Mouse (Mus musculus) limb, embryonic 10.5 days (tissue): ENCODE data around the gene Epha1. TPM values are rescaled to one million over a fixed set of nuclear protein-coding genes. Genes with fewer than 3 reads are reported as not detected.

Experiments
- DNase-seq: peaks from one replicate; pipeline ENCODE4 v3.0.0-alpha.2; 2017; ENCODE audit warnings: low spot score
- H3K27ac ChIP-seq: fragments of 300-500 bp; sonication (generic); 2 replicates; pipeline ENCODE4 v1.5.1; 2016; ENCODE audit warnings: mild to moderate bottlenecking
- H3K27me3 ChIP-seq: fragments of 300-500 bp; sonication (generic); 2 replicates; pipeline ENCODE4 v1.6.1; 2016; ENCODE audit warnings: low read depth, mild to moderate bottlenecking; ENCODE audit not compliant: poor library complexity, severe bottlenecking
- H3K36me3 ChIP-seq: fragments of 300-500 bp; sonication (generic); 2 replicates; pipeline ENCODE4 v1.6.1; 2016; ENCODE audit warnings: mild to moderate bottlenecking, moderate library complexity
- H3K4me1 ChIP-seq: fragments of 300-500 bp; sonication (generic); 2 replicates; pipeline ENCODE4 v1.6.1; 2016
- H3K4me3 ChIP-seq: fragments of 300-500 bp; sonication (generic); 2 replicates; pipeline ENCODE4 v1.5.1; 2016; ENCODE audit warnings: mild to moderate bottlenecking, moderate library complexity
- H3K9me3 ChIP-seq: fragments of 300-500 bp; sonication (generic); replicated peaks from 2 replicates; pipeline ENCODE4 v1.6.1; 2016; ENCODE audit warnings: mild to moderate bottlenecking
- WGBS: fragments of 180-500 bp; shearing (Covaris S2); methylation state at CpG from one replicate; pipeline ENCODE4 v1.1.7; 2016; 5-methylcytosine and 5-hydroxymethylcytosine counted together
- polyA plus RNA-seq: library from polyadenylated mRNA; unstranded; fragments of >200 nt; fragmentation: Nextera tagmentation; extraction: Ambion mirVana; gene quantifications from 2 replicates; pipeline ENCODE4 v1.2.1, GENCODE M21; 2016

Epha1 gene
- polyA plus RNA-seq, 1 experiment from 2014 or later: 7.7 TPM

DNA sequence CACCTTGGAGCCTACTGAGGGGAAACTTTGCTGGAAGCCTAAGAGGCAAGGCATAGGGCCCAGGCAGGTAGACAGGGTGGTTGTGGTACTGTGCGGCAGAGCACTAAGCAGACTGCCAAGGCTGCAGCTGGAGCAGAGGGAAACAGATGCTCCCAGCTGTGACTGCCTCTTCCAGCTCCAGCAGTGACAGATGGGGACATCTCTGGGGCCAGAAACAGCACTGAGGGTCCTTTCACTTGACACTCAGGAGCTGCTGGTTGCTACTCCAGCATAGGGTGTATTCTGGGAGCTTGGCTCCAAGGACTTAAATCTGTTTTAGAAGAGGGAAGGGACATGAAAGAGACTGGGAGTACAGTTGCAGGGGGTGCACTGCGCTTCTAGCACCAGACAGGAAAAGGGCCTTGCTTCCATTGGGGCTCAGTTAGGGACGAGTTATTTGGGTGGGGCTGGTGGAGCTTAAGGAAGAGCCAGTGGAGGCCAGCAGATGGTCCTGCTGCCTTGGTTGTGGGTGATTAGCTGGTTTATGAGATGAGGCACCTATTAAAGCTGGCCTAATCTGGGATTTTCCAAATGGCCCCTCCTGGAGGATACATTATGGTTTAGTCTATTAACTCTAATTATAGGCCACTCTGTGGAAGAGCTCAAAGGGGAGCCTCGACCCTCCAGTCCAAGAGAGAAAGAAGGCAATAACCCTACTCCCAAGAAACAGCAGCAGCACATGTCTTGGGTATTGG, 2.3 kb downstream of the Epha1 start:
- H3K4me3 ChIP-seq: no peak overlapping the region
- DNase-seq: no peak
- no peaks in the 10 kb centered on the region for H3K36me3 ChIP-seq
- H3K9me3 ChIP-seq: no peaks in the 10 kb centered on the region
- no peak overlapping the region for H3K27ac ChIP-seq
- H3K4me1 ChIP-seq: peaks cover 46% of the 10 kb centered on the region
- no peaks in the 10 kb centered on the region; the same call in 1 of the 2 replicates for H3K27me3 ChIP-seq
- 16% methylated on average over 4 of the region's 4 CpGs for WGBS

DNA sequence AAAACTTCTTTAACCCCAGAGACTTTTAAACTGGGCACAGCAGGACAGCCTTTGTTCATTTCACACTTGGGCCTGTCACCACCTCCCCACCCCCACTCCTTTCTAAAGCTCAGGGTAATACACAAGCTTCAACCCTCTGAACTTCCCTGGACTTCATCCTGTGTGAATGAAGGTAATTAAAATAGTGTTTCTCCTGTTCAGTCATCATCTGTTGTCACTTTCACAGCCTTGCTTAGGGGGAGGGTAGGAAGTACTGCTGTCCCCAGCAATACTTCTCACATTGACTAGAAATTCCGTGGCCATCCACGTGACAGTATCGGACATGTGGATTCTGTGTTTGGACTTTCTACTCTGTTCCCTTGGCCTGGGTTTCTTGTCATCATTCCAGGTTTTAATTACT, 3.2 kb downstream of the Epha1 start:
- Histone ChIP-seq H3K27me3 (no peaks in the 10 kb centered on the region; the same call in 1 of the 2 replicates), H3K4me1 (peaks cover 46% of the 10 kb centered on the region), H3K4me3 (no peak overlapping the region), H3K9me3 (no peaks in the 10 kb centered on the region), H3K36me3 (0 out of 2 replicates have a peak, but pooled peaks cover 1% of the 10 kb centered on the region), H3K27ac (no peak overlapping the region)
- WGBS: 10% methylated on average over 3 of the region's 3 CpGs
- peak; percentile 67 for DNase-seq

DNA sequence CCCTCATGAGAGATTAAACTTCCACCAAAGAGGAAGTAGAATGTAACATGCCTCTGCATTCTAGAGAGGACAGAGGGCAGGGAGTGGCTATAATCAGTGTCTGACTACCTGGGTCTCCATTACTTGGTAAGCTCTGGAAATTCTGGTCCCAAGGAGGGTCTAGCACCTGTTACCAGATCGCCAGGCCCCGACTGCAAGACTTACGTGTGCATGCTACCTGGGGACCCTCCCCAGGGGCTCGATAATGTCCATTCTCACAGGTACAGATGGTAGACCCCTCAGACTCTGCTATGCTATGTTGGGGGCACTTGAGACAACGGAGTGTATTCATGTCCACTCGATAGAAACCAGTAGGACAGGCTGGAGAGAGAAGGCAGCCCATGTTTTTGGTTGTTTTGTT, 7.9 kb downstream of the Epha1 start:
- 93% methylated on average over 6 of the region's 6 CpGs for WGBS
- Histone ChIP-seq H3K9me3 (no peaks in the 10 kb centered on the region), H3K4me1 (peaks cover 16% of the 10 kb centered on the region), H3K27ac (no peak overlapping the region), H3K36me3 (peaks cover 21% of the 10 kb centered on the region), H3K27me3 (no peaks in the 10 kb centered on the region), H3K4me3 (no peak overlapping the region)
- DNase-seq: no peak

DNA sequence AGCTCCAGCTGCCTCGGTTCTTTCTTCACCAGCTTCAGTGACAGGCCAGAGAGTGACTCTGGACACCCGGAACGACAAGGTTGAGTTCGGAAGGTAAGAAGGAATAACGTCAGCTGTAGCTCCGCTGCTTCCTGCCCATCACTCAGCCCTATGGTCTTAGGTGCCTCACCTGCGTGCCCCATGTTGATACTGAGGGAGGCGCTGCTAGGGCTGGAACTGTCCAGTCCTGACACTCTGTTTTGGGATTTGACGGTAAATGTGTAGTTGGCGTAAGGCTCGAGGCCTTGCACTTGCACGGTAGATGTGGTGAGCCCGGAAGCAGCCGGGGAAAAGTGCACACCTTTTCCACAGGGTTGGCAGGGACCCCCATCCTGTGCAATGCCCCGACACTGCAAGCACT, 8.5 kb downstream of the Epha1 start:
- Histone ChIP-seq H3K36me3 (peaks cover 28% of the 10 kb centered on the region), H3K4me3 (no peak overlapping the region), H3K4me1 (peaks cover 10% of the 10 kb centered on the region), H3K27ac (no peak overlapping the region), H3K9me3 (no peaks in the 10 kb centered on the region), H3K27me3 (no peaks in the 10 kb centered on the region)
- DNase-seq: no peak
- 92% methylated on average over 15 of the region's 15 CpGs for WGBS

GRCm38 (mm10) chr6:42364066-42364465, 9.0 kb downstream of the Epha1 start:
- peaks cover 33% of the 10 kb centered on the region for H3K36me3 ChIP-seq
- no peak for DNase-seq
- WGBS: 96% methylated on average over 4 of the region's 4 CpGs
- H3K27ac ChIP-seq: no peak overlapping the region
- no peaks in the 10 kb centered on the region for H3K9me3 ChIP-seq
- no peak overlapping the region for H3K4me3 ChIP-seq
- H3K27me3 ChIP-seq: no peaks in the 10 kb centered on the region
- H3K4me1 ChIP-seq: peaks cover 7% of the 10 kb centered on the region; the same call in 1 of the 2 replicates

DNA sequence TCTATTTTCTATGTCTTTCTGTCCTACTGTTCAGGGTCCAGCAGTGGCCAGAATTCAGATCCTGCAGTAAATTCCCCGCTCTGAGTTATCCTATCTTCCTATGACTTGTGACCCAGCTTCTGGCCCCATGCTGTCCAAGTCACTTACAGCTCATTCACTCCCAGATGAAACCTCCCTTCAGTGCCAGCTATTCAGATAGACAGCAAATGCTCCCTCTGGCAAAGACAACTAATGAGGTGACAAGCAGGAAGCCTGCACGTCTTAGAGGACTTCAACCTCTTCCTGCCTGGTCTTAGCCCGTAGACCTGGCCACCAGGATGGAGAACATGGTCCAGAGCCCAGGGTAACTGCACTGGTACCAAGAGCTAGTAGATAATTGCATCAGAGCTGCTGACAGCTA, 10.1 kb downstream of the Epha1 start:
- H3K4me1 ChIP-seq: peaks cover 8% of the 10 kb centered on the region; the same call in 1 of the 2 replicates
- no peaks in the 10 kb centered on the region for H3K9me3 ChIP-seq
- peaks cover 44% of the 10 kb centered on the region for H3K36me3 ChIP-seq
- WGBS: 59% methylated on average over 3 of the region's 3 CpGs
- H3K4me3 ChIP-seq: no peak overlapping the region
- no peak for DNase-seq
- H3K27ac ChIP-seq: no peak overlapping the region
- no peaks in the 10 kb centered on the region for H3K27me3 ChIP-seq

- Histone ChIP-seq H3K4me1 (peaks cover 13% of the 10 kb centered on the region; the same call in 1 of the 2 replicates), H3K27me3 (no peaks in the 10 kb centered on the region), H3K27ac (no peak overlapping the region), H3K9me3 (no peaks in the 10 kb centered on the region), H3K4me3 (no peak overlapping the region), H3K36me3 (peaks cover 49% of the 10 kb centered on the region)
- 92% methylated on average over 1 of the region's 1 CpGs for WGBS
- no peak for DNase-seq
Observed at GRCm38 (mm10) chr6:42362497-42362896, 10.6 kb downstream of the Epha1 start.

GRCm38 (mm10) chr6:42362074-42362473, 11.0 kb downstream of the Epha1 start:
- H3K27ac ChIP-seq: no peak overlapping the region
- no peaks in the 10 kb centered on the region for H3K27me3 ChIP-seq
- H3K4me1 ChIP-seq: peaks cover 15% of the 10 kb centered on the region; the same call in 1 of the 2 replicates
- DNase-seq: no peak
- 81% methylated on average over 1 of the region's 1 CpGs for WGBS
- H3K4me3 ChIP-seq: no peak overlapping the region
- no peaks in the 10 kb centered on the region for H3K9me3 ChIP-seq
- peaks cover 53% of the 10 kb centered on the region for H3K36me3 ChIP-seq

GRCm38 (mm10) chr6:42361041-42361895, 11.8 kb downstream of the Epha1 start:
- Histone ChIP-seq H3K4me3 (no peak overlapping the region), H3K27me3 (no peaks in the 10 kb centered on the region), H3K27ac (no peak overlapping the region), H3K4me1 (peaks cover 15% of the 10 kb centered on the region; the same call in 1 of the 2 replicates), H3K9me3 (no peaks in the 10 kb centered on the region), H3K36me3 (peaks cover 61% of the 10 kb centered on the region)
- no peak for DNase-seq
- 92% methylated on average over 13 of the region's 13 CpGs for WGBS

DNA sequence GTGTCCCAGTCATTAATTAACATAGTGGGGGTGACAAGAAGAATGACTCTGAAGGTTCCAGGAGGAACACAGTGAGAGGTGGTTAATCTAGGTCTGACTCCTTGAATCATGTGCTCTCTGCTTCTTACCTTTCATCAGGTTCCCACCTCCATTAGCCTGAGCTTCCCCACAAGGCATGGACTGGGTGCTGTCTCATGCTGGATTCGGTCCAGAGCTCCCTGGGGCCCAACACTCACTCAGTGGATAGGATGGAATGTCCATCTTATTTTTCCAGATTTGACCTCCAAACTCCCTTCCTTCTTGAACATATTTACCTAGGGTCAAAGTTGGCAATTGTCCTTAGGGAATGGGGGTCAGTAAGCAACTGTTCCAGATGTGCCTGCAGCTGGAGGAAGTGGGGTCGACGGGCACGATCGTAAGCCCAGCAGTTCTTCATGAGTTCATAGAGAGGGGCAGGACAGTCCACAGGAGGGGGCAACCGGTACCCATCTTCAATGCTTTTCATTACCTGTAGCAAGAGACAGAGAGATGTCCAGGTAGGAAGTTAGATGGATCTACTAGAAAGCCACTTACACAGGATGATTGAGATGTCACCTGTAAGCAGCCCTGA, 12.7 kb downstream of the Epha1 start:
- H3K27ac ChIP-seq: no peak overlapping the region
- WGBS: 91% methylated on average over 6 of the region's 6 CpGs
- no peaks in the 10 kb centered on the region for H3K27me3 ChIP-seq
- no peak for DNase-seq
- peaks cover 70% of the 10 kb centered on the region for H3K36me3 ChIP-seq
- H3K4me1 ChIP-seq: peaks cover 15% of the 10 kb centered on the region; the same call in 1 of the 2 replicates
- no peaks in the 10 kb centered on the region for H3K9me3 ChIP-seq
- no peak overlapping the region for H3K4me3 ChIP-seq

DNA sequence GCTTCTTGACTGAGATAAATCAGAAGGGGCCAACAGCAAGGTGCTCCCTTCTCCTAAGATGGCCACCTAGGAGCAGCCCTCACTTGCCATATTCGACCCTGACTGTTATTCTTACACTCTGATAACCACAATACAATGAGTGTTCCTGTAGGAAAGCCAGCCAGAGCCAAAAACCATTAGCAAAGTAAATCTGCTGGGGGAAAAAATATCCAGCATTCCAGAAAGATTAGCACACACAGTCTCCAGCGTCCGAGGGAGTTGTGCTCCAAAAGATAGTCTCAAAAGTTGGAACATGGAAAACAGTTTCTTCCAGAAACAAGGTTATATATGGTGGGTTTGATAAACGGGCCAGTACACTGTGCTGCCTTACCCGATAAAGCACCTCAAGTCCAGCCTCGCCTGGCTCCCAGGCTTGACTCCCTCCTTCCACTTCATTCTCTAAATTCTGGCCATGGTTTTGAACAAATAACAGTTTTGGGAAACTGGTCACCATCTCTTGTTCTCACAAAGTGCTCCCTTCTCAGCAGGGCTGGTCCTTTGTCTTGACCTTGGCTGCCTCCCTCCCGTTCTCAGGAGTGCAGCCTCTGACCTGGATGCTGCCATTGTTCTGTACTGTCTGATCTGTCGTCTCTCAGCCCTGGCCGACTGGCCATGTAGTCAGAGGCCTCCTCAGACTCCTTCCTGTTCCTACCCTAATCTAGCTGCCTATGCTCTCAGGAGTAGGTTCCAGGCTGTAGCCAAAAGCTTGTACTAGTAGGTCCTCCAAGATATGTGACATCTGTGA, 13.5 kb downstream of the Epha1 start:
- H3K4me3 ChIP-seq: no peak overlapping the region
- peaks cover 74% of the 10 kb centered on the region for H3K36me3 ChIP-seq
- H3K27me3 ChIP-seq: no peaks in the 10 kb centered on the region
- no peaks in the 10 kb centered on the region for H3K9me3 ChIP-seq
- no peak for DNase-seq
- no peak overlapping the region for H3K27ac ChIP-seq
- peaks cover 15% of the 10 kb centered on the region; the same call in 1 of the 2 replicates for H3K4me1 ChIP-seq
- WGBS: 86% methylated on average over 9 of the region's 9 CpGs

- peaks cover 21% of the 10 kb centered on the region for H3K4me1 ChIP-seq
- H3K4me3 ChIP-seq: no peak overlapping the region
- H3K27ac ChIP-seq: no peak overlapping the region
- WGBS: 92% methylated on average over 12 of the region's 12 CpGs
- H3K9me3 ChIP-seq: no peaks in the 10 kb centered on the region
- H3K36me3 ChIP-seq: peaks cover 79% of the 10 kb centered on the region
- no peaks in the 10 kb centered on the region for H3K27me3 ChIP-seq
- DNase-seq: no peak
Observed at GRCm38 (mm10) chr6:42358901-42359300, 14.2 kb downstream of the Epha1 start.
